Mouse (Mus musculus): ENCODE measurements at regions not wholly inside any gene's neighbourhood (a gene's known extent, or its start where the extent isn't known, plus 50 kb on each side); places are given as distances from the start of the nearest gene placed in this dataset.

GRCm38 (mm10) chr1:124825717-124826116 lies 609.8 kb downstream of the Actr3 start:
- H3K4me1 ChIP-seq (replicated peaks; ENCODE audit: control insufficient read depth, insufficient read depth, low read length): no peaks in the 10 kb centered on the region
- no peak for DNase-seq (ENCODE audit: low spot score)
- 92% methylated on average over 7 of the region's 7 CpGs for WGBS
- no peak overlapping the region for H3K4me3 ChIP-seq (ENCODE audit: low read depth, low read length)
- no peak overlapping the region for H3K4me2 ChIP-seq (ENCODE audit: low read length)
- H3K27ac ChIP-seq (ENCODE audit: low read depth): no peak overlapping the region
- no peaks in the 10 kb centered on the region for H3K36me3 ChIP-seq (ENCODE audit: control insufficient read depth, insufficient read depth, low read length)
- H3K9me3 ChIP-seq (ENCODE audit: control insufficient read depth, low read length): no peaks in the 10 kb centered on the region
- no peak overlapping the region for H3K9ac ChIP-seq (ENCODE audit: low read length)
- no peaks in the 10 kb centered on the region for H3K27me3 ChIP-seq (replicated peaks; ENCODE audit: control insufficient read depth, insufficient read depth, low read length)
- ATAC-seq (replicated peaks; ENCODE audit: low FRiP score, low TSS enrichment, low read depth): no peak

- H3K4me2 ChIP-seq (ENCODE audit: low read length): no peak overlapping the region
- H3K36me3 ChIP-seq (ENCODE audit: control insufficient read depth, insufficient read depth, low read length): no peaks in the 10 kb centered on the region
- 63% methylated on average over 2 of the region's 2 CpGs for WGBS
- no peak overlapping the region for H3K9ac ChIP-seq (ENCODE audit: low read length)
- no peaks in the 10 kb centered on the region for H3K27me3 ChIP-seq (replicated peaks; ENCODE audit: control insufficient read depth, insufficient read depth, low read length)
- H3K27ac ChIP-seq (ENCODE audit: low read depth): no peak overlapping the region
- no peaks in the 10 kb centered on the region for H3K9me3 ChIP-seq (ENCODE audit: control insufficient read depth, low read length)
- no peaks in the 10 kb centered on the region for H3K4me1 ChIP-seq (replicated peaks; ENCODE audit: control insufficient read depth, insufficient read depth, low read length)
- DNase-seq (ENCODE audit: low spot score) (no peak), ATAC-seq (replicated peaks; ENCODE audit: low FRiP score, low TSS enrichment, low read depth) (no peak)
- no peak overlapping the region for H3K4me3 ChIP-seq (ENCODE audit: low read depth, low read length)
Observed at GRCm38 (mm10) chr1:124793026-124793425, 642.5 kb downstream of the Actr3 start.

- H3K27me3 ChIP-seq (replicated peaks; ENCODE audit: control insufficient read depth, insufficient read depth, low read length): no peaks in the 10 kb centered on the region
- H3K27ac ChIP-seq (ENCODE audit: low read depth): no peak overlapping the region
- 62% methylated on average over 2 of the region's 2 CpGs for WGBS
- no peaks in the 10 kb centered on the region for H3K36me3 ChIP-seq (ENCODE audit: control insufficient read depth, insufficient read depth, low read length)
- no peaks in the 10 kb centered on the region for H3K9me3 ChIP-seq (ENCODE audit: control insufficient read depth, low read length)
- H3K9ac ChIP-seq (ENCODE audit: low read length): no peak overlapping the region
- DNase-seq (ENCODE audit: low spot score) (no peak), ATAC-seq (replicated peaks; ENCODE audit: low FRiP score, low TSS enrichment, low read depth) (no peak)
- no peaks in the 10 kb centered on the region for H3K4me1 ChIP-seq (replicated peaks; ENCODE audit: control insufficient read depth, insufficient read depth, low read length)
- no peak overlapping the region for H3K4me3 ChIP-seq (ENCODE audit: low read depth, low read length)
- no peak overlapping the region for H3K4me2 ChIP-seq (ENCODE audit: low read length)
Observed at GRCm38 (mm10) chr1:124790646-124791045, 644.9 kb downstream of the Actr3 start.

GRCm38 (mm10) chr1:124790130-124790529 lies 645.4 kb downstream of the Actr3 start:
- 65% methylated on average over 3 of the region's 3 CpGs for WGBS
- Histone ChIP-seq H3K27ac (ENCODE audit: low read depth) (no peak overlapping the region), H3K36me3 (ENCODE audit: control insufficient read depth, insufficient read depth, low read length) (no peaks in the 10 kb centered on the region), H3K4me3 (ENCODE audit: low read depth, low read length) (no peak overlapping the region), H3K9me3 (ENCODE audit: control insufficient read depth, low read length) (no peaks in the 10 kb centered on the region), H3K4me1 (replicated peaks; ENCODE audit: control insufficient read depth, insufficient read depth, low read length) (no peaks in the 10 kb centered on the region), H3K4me2 (ENCODE audit: low read length) (no peak overlapping the region), H3K9ac (ENCODE audit: low read length) (no peak overlapping the region), H3K27me3 (replicated peaks; ENCODE audit: control insufficient read depth, insufficient read depth, low read length) (no peaks in the 10 kb centered on the region)
- DNase-seq (ENCODE audit: low spot score): no peak
- ATAC-seq (replicated peaks; ENCODE audit: low FRiP score, low TSS enrichment, low read depth): no peak

- ATAC-seq (replicated peaks; ENCODE audit: low FRiP score, low TSS enrichment, low read depth) (no peak), DNase-seq (ENCODE audit: low spot score) (no peak)
- Histone ChIP-seq H3K36me3 (ENCODE audit: control insufficient read depth, insufficient read depth, low read length) (no peaks in the 10 kb centered on the region), H3K27me3 (replicated peaks; ENCODE audit: control insufficient read depth, insufficient read depth, low read length) (no peaks in the 10 kb centered on the region), H3K27ac (ENCODE audit: low read depth) (no peak overlapping the region), H3K9ac (ENCODE audit: low read length) (no peak overlapping the region), H3K4me3 (ENCODE audit: low read depth, low read length) (no peak overlapping the region), H3K4me2 (ENCODE audit: low read length) (no peak overlapping the region), H3K9me3 (ENCODE audit: control insufficient read depth, low read length) (no peaks in the 10 kb centered on the region), H3K4me1 (replicated peaks; ENCODE audit: control insufficient read depth, insufficient read depth, low read length) (no peaks in the 10 kb centered on the region)
- WGBS: 80% methylated on average over 2 of the region's 2 CpGs
Observed at GRCm38 (mm10) chr1:124783066-124783465, 652.5 kb downstream of the Actr3 start.

GRCm38 (mm10) chr1:124777685-124778084 lies 657.8 kb downstream of the Actr3 start:
- Histone ChIP-seq H3K9ac (ENCODE audit: low read length) (no peak overlapping the region), H3K36me3 (ENCODE audit: control insufficient read depth, insufficient read depth, low read length) (no peaks in the 10 kb centered on the region), H3K27ac (ENCODE audit: low read depth) (no peak overlapping the region), H3K27me3 (replicated peaks; ENCODE audit: control insufficient read depth, insufficient read depth, low read length) (no peaks in the 10 kb centered on the region), H3K4me2 (ENCODE audit: low read length) (no peak overlapping the region), H3K4me3 (ENCODE audit: low read depth, low read length) (no peak overlapping the region), H3K9me3 (ENCODE audit: control insufficient read depth, low read length) (no peaks in the 10 kb centered on the region), H3K4me1 (replicated peaks; ENCODE audit: control insufficient read depth, insufficient read depth, low read length) (no peaks in the 10 kb centered on the region)
- 85% methylated on average over 2 of the region's 2 CpGs for WGBS
- no peak for DNase-seq (ENCODE audit: low spot score)
- ATAC-seq (replicated peaks; ENCODE audit: low FRiP score, low TSS enrichment, low read depth): no peak

GRCm38 (mm10) chr1:124756721-124757120 lies 678.8 kb downstream of the Actr3 start:
- Histone ChIP-seq H3K9me3 (ENCODE audit: control insufficient read depth, low read length) (no peaks in the 10 kb centered on the region), H3K36me3 (ENCODE audit: control insufficient read depth, insufficient read depth, low read length) (no peaks in the 10 kb centered on the region), H3K9ac (ENCODE audit: low read length) (no peak overlapping the region), H3K4me1 (replicated peaks; ENCODE audit: control insufficient read depth, insufficient read depth, low read length) (no peaks in the 10 kb centered on the region), H3K27ac (ENCODE audit: low read depth) (no peak overlapping the region), H3K4me3 (ENCODE audit: low read depth, low read length) (no peak overlapping the region), H3K27me3 (replicated peaks; ENCODE audit: control insufficient read depth, insufficient read depth, low read length) (no peaks in the 10 kb centered on the region), H3K4me2 (ENCODE audit: low read length) (no peak overlapping the region)
- DNase-seq (ENCODE audit: low spot score): no peak
- ATAC-seq (replicated peaks; ENCODE audit: low FRiP score, low TSS enrichment, low read depth): no peak

GRCm38 (mm10) chr1:124739777-124740176 lies 694.4 kb upstream of the Dpp10 start:
- no peaks in the 10 kb centered on the region for H3K4me1 ChIP-seq (replicated peaks; ENCODE audit: control insufficient read depth, insufficient read depth, low read length)
- WGBS: 52% methylated on average over 3 of the region's 3 CpGs
- no peak for ATAC-seq (replicated peaks; ENCODE audit: low FRiP score, low TSS enrichment, low read depth)
- no peak overlapping the region for H3K4me3 ChIP-seq (ENCODE audit: low read depth, low read length)
- H3K9me3 ChIP-seq (ENCODE audit: control insufficient read depth, low read length): no peaks in the 10 kb centered on the region
- no peak overlapping the region for H3K9ac ChIP-seq (ENCODE audit: low read length)
- no peak overlapping the region for H3K4me2 ChIP-seq (ENCODE audit: low read length)
- DNase-seq (ENCODE audit: low spot score): no peak
- H3K27ac ChIP-seq (ENCODE audit: low read depth): no peak overlapping the region
- H3K27me3 ChIP-seq (replicated peaks; ENCODE audit: control insufficient read depth, insufficient read depth, low read length): no peaks in the 10 kb centered on the region
- no peaks in the 10 kb centered on the region for H3K36me3 ChIP-seq (ENCODE audit: control insufficient read depth, insufficient read depth, low read length)

GRCm38 (mm10) chr1:124730364-124730763 lies 685.0 kb upstream of the Dpp10 start:
- H3K27ac ChIP-seq (ENCODE audit: low read depth): no peak overlapping the region
- no peak for DNase-seq (ENCODE audit: low spot score)
- H3K27me3 ChIP-seq (replicated peaks; ENCODE audit: control insufficient read depth, insufficient read depth, low read length): no peaks in the 10 kb centered on the region
- H3K4me1 ChIP-seq (replicated peaks; ENCODE audit: control insufficient read depth, insufficient read depth, low read length): no peaks in the 10 kb centered on the region
- H3K4me3 ChIP-seq (ENCODE audit: low read depth, low read length): no peak overlapping the region
- no peak for ATAC-seq (replicated peaks; ENCODE audit: low FRiP score, low TSS enrichment, low read depth)
- H3K9ac ChIP-seq (ENCODE audit: low read length): no peak overlapping the region
- no peaks in the 10 kb centered on the region for H3K36me3 ChIP-seq (ENCODE audit: control insufficient read depth, insufficient read depth, low read length)
- H3K9me3 ChIP-seq (ENCODE audit: control insufficient read depth, low read length): no peaks in the 10 kb centered on the region
- no peak overlapping the region for H3K4me2 ChIP-seq (ENCODE audit: low read length)
